Mouse (Mus musculus) lung, postnatal 4 days (tissue): ENCODE data around the gene Stap1.

ENCODE experiments used
- DNase-seq, 2 experiments: peaks; one replicate each; pipeline ENCODE4 v3.0.0; 2021

Gene Stap1

GRCm38 (mm10) chr5:86071538-86071937 lies at the start of gene Stap1:
TSS of gene Stap1 (plus strand) at chr5:86071746.
- DNase-seq = peak in 1 of 2 experiments; percentile 20

GRCm38 (mm10) chr5:86029820-86030219 lies 41.7 kb upstream of the Stap1 start:
- no peak for DNase-seq

- no peak for DNase-seq
Measured at GRCm38 (mm10) chr5:86063501-86063900, 8.0 kb upstream of the Stap1 start.

GRCm38 (mm10) chr5:86065101-86065875 lies 6.3 kb upstream of the Stap1 start, which contains the start of gene Cenpc1:
TSS of gene Cenpc1 (minus strand) at chr5:86065583.
- DNase-seq = peak; percentile 98 to 99

- no peak for DNase-seq
Measured at GRCm38 (mm10) chr5:86065876-86066550, 5.5 kb upstream of the Stap1 start.

GRCm38 (mm10) chr5:86066551-86066929 lies 5.0 kb upstream of the Stap1 start:
- peak; percentile 87 to 92 for DNase-seq

- no peak for DNase-seq
Measured at GRCm38 (mm10) chr5:86068451-86068850, 3.1 kb upstream of the Stap1 start.

- DNase-seq = no peak
Measured at GRCm38 (mm10) chr5:86069121-86069520, 2.4 kb upstream of the Stap1 start.

GRCm38 (mm10) chr5:86072756-86073386 lies 1.3 kb downstream of the Stap1 start:
- no peak for DNase-seq

GRCm38 (mm10) chr5:86078720-86079334 lies 7.3 kb downstream of the Stap1 start:
- no peak for DNase-seq

GRCm38 (mm10) chr5:86083987-86084386 lies 12.4 kb downstream of the Stap1 start:
- no peak for DNase-seq

GRCm38 (mm10) chr5:86084979-86085378 lies 13.4 kb downstream of the Stap1 start:
- no peak for DNase-seq

- DNase-seq = no peak
Measured at GRCm38 (mm10) chr5:86086751-86087150, 15.2 kb downstream of the Stap1 start.

- DNase-seq = no peak
Measured at GRCm38 (mm10) chr5:86094754-86095153, 23.2 kb downstream of the Stap1 start.

- DNase-seq = no peak
Measured at GRCm38 (mm10) chr5:86098988-86099387, 27.4 kb downstream of the Stap1 start.

- DNase-seq = no peak
Measured at GRCm38 (mm10) chr5:86100621-86101020, 29.1 kb downstream of the Stap1 start.

- DNase-seq = no peak
Measured at GRCm38 (mm10) chr5:86102176-86102575, 30.6 kb downstream of the Stap1 start.

- DNase-seq = no peak
Measured at GRCm38 (mm10) chr5:86106610-86107009, 35.1 kb downstream of the Stap1 start.

- DNase-seq = no peak
Measured at GRCm38 (mm10) chr5:86111074-86111473, 39.5 kb downstream of the Stap1 start.

- DNase-seq = no peak
Measured at GRCm38 (mm10) chr5:86113037-86113436, 41.5 kb downstream of the Stap1 start.

- DNase-seq = no peak
Measured at GRCm38 (mm10) chr5:86113997-86114396, 42.5 kb downstream of the Stap1 start.

GRCm38 (mm10) chr5:86118457-86119094 lies 47.0 kb downstream of the Stap1 start:
- DNase-seq = no peak

- no peak for DNase-seq
Measured at GRCm38 (mm10) chr5:86128749-86129148, 57.2 kb downstream of the Stap1 start.
